10 mouse cellular contexts compared by ENCODE assay signal in the genomic region with DNA sequence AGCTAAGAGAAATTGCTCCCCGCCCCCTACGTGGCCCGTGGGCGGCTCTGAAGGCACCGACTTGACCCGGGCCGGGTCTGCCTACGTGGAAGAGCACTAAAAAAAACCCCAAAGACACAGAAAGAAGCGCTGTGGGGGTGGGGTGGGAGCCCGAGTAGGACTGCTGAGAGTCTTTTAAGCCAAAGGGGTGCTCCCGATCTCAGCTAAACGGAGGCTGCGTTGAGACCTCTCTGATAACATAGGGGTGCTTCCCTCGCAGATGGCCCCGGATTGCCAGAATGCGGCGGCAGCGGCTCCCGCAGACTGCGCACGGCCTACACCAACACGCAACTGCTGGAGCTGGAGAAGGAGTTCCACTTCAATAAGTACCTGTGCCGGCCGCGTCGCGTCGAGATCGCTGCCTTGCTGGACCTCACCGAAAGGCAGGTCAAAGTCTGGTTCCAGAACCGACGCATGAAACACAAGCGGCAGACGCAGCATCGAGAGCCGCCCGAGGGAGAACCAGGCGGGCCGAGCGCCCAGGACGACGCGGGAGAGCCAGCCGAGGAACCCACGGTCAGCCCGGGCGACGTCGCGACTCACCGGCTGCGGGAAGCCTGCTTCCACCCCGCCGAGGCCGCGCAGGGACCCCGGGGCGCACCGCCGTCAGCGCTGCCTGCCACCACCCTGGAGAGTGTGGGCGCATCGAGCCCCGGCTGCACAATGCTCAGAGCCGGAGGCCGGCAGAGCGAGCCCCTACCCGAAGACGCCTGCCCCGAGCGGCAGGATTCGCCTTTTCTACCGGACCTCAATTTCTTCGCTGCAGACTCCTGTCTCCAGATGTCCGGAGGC. TPM values are rescaled to one million over a fixed set of nuclear protein-coding genes. Genes with fewer than 3 reads are reported as not detected.
DNase-seq lines count a peak whose midpoint lies in the region; ATAC-seq and TF ChIP-seq lines count a peak whose summit lies in the region.
"Had no signal": no experiment of that assay in that cellular context is flagged by ENCODE, and none has a peak within 500 bp of the region (broad histone marks: within the 10 kb centered on the region; RNA-seq: fewer than 3 reads in every experiment).

No protein-coding gene starts in this region.

- no peak for ATAC-seq in forebrain, embryonic 12.5 days (ENCODE audit: low FRiP score)
- no peak for ATAC-seq in forebrain, embryonic 13.5 days
- no peak for ATAC-seq in heart, embryonic 15.5 days (replicated peaks; ENCODE audit: insufficient number of reproducible peaks, insufficient read depth, low FRiP score, low read depth)
- ATAC-seq in kidney, postnatal 0 days (replicated peaks; ENCODE audit: low FRiP score, low read depth): 0 out of 2 replicates have a peak, but pooled peaks have one; percentile 4

- no peak overlapping the region for H3K4me2 ChIP-seq in forebrain, embryonic 12.5 days
- no peak overlapping the region for H3K4me2 ChIP-seq in forebrain, embryonic 13.5 days
- peak overlapping the region; percentile 57 for H3K4me2 ChIP-seq in heart, embryonic 15.5 days
- peak overlapping the region; percentile 92 for H3K4me2 ChIP-seq in kidney, postnatal 0 days (ENCODE audit: low read length)

- intact Hi-C loops in left cerebral cortex, postnatal 10 days (cut with DNase I): loop anchor here (5.0 to 10.0 kb wide), 2 partner anchors 61 to 178 kb away; a partner anchor contains a TSS

- H3K36me3 ChIP-seq in forebrain, embryonic 12.5 days (replicated peaks): no peaks in the 10 kb centered on the region
- no peaks in the 10 kb centered on the region for H3K36me3 ChIP-seq in forebrain, embryonic 13.5 days (ENCODE audit: poor library complexity, severe bottlenecking)
- no peaks in the 10 kb centered on the region for H3K36me3 ChIP-seq in heart, embryonic 15.5 days
- H3K36me3 ChIP-seq in kidney, postnatal 0 days (ENCODE audit: insufficient read depth, low read length): 0 out of 2 replicates have a peak, but pooled peaks cover 3% of the 10 kb centered on the region

- H3K9ac ChIP-seq in forebrain, embryonic 12.5 days: no peak overlapping the region
- no peak overlapping the region for H3K9ac ChIP-seq in forebrain, embryonic 13.5 days
- H3K9ac ChIP-seq in heart, embryonic 15.5 days: peak overlapping the region; percentile 48
- peak overlapping the region; percentile 99 for H3K9ac ChIP-seq in kidney, postnatal 0 days (ENCODE audit: low read depth, low read length)

- peaks cover 10% of the 10 kb centered on the region; the same call in 1 of the 2 replicates for H3K4me1 ChIP-seq in forebrain, embryonic 12.5 days
- peaks cover 8% of the 10 kb centered on the region; the same call in 1 of the 2 replicates for H3K4me1 ChIP-seq in forebrain, embryonic 13.5 days
- H3K4me1 ChIP-seq in heart, embryonic 15.5 days (replicated peaks): peaks cover 16% of the 10 kb centered on the region
- H3K4me1 ChIP-seq in kidney, postnatal 0 days (replicated peaks; ENCODE audit: insufficient read depth, low read length): peaks cover 30% of the 10 kb centered on the region

- under 1% methylated on average over 65 of the region's 75 CpGs for WGBS in forebrain, embryonic 12.5 days
- under 1% methylated on average over 57 of the region's 75 CpGs for WGBS in forebrain, embryonic 13.5 days
- WGBS in heart, embryonic 15.5 days: under 1% methylated on average over 75 of the region's 75 CpGs
- WGBS in kidney, postnatal 0 days: under 1% methylated on average over 73 of the region's 75 CpGs

- no peak overlapping the region for H3K27ac ChIP-seq in forebrain, embryonic 12.5 days
- H3K27ac ChIP-seq in forebrain, embryonic 13.5 days: no peak overlapping the region
- H3K27ac ChIP-seq in heart, embryonic 15.5 days: peak overlapping the region; percentile 76
- H3K27ac ChIP-seq in kidney, postnatal 0 days: peak overlapping the region; percentile 98

- TF ChIP-seq CTCF in kidney, postnatal 0 days (IDR thresholded peaks at IDR 0.05; ENCODE audit: low read depth): no peak

- no peaks in the 10 kb centered on the region for H3K9me3 ChIP-seq in forebrain, embryonic 12.5 days
- H3K9me3 ChIP-seq in forebrain, embryonic 13.5 days (replicated peaks): no peaks in the 10 kb centered on the region
- H3K9me3 ChIP-seq in heart, embryonic 15.5 days (replicated peaks): no peaks in the 10 kb centered on the region
- no peaks in the 10 kb centered on the region for H3K9me3 ChIP-seq in kidney, postnatal 0 days (replicated peaks; ENCODE audit: low read length)

- peak; percentile 70 for DNase-seq in ZHBTc4 (ENCODE audit: low read depth, low spot score)
- DNase-seq in kidney, postnatal 0 days (ENCODE audit: low spot score): peak; percentile 79
- DNase-seq in neural tube, embryonic 10.5 days (ENCODE audit: extremely low spot score, low spot score): peak; percentile 81
- no peak for DNase-seq in left cerebral cortex, postnatal 10 days (ENCODE audit: extremely low spot score in 1 of 2, low spot score in 2 of 2)
- no peak for DNase-seq in cerebellum, adult 9-10 months

- 0 out of 2 replicates have a peak overlapping the region, but pooled peaks have one; percentile 2 for H3K4me3 ChIP-seq in forebrain, embryonic 12.5 days (replicated peaks)
- H3K4me3 ChIP-seq in forebrain, embryonic 13.5 days: no peak overlapping the region
- H3K4me3 ChIP-seq in heart, embryonic 15.5 days: peak overlapping the region; percentile 53
- H3K4me3 ChIP-seq in kidney, postnatal 0 days (replicated peaks; ENCODE audit: low read depth, low read length): peak overlapping the region; percentile 89

- peaks cover 94% of the 10 kb centered on the region for H3K27me3 ChIP-seq in forebrain, embryonic 12.5 days
- peaks cover 96% of the 10 kb centered on the region for H3K27me3 ChIP-seq in forebrain, embryonic 13.5 days
- H3K27me3 ChIP-seq in heart, embryonic 15.5 days: peaks cover 95% of the 10 kb centered on the region
- no peaks in the 10 kb centered on the region for H3K27me3 ChIP-seq in kidney, postnatal 0 days (ENCODE audit: insufficient read depth, low read length)

RNA-seq across cellular contexts. Expression of a gene that starts 2.6 kb away (rescaled TPM):
- polyA plus RNA-seq in forebrain, embryonic 12.5 days (2016; fragmentation: Nextera tagmentation; extraction: Ambion mirVana): 0.06 and 0.15 TPM in 2 replicates
- polyA plus RNA-seq in forebrain, embryonic 13.5 days (2015; fragmentation: Nextera tagmentation; extraction: Ambion mirVana): not detected in 2 replicates
- polyA plus RNA-seq in heart, embryonic 15.5 days (2015; fragmentation: Nextera tagmentation; extraction: Ambion mirVana): 3.7 and 6.8 TPM in 2 replicates
- 38.0 and 42.3 TPM in 2 replicates for polyA plus RNA-seq in kidney, postnatal 0 days (2015; fragmentation: Nextera tagmentation; extraction: Ambion mirVana)
- not detected for total RNA-seq in left cerebral cortex, postnatal 10 days (2021)
- total RNA-seq: CH12.LX had no signal

RNA-seq across cellular contexts. Expression of a gene that starts 12.6 kb away (rescaled TPM):
- not detected in 2 replicates for polyA plus RNA-seq in forebrain, embryonic 12.5 days (2016; fragmentation: Nextera tagmentation; extraction: Ambion mirVana)
- polyA plus RNA-seq in forebrain, embryonic 13.5 days (2015; fragmentation: Nextera tagmentation; extraction: Ambion mirVana): not detected in 2 replicates
- polyA plus RNA-seq in heart, embryonic 15.5 days (2015; fragmentation: Nextera tagmentation; extraction: Ambion mirVana): not detected in 2 replicates
- 0.13 and 0.37 TPM in 2 replicates for polyA plus RNA-seq in kidney, postnatal 0 days (2015; fragmentation: Nextera tagmentation; extraction: Ambion mirVana)
- total RNA-seq in left cerebral cortex, postnatal 10 days (2021): not detected
- total RNA-seq: CH12.LX had no signal
- polyA plus RNA-seq: large intestine, adult 2 months had no signal

RNA-seq across cellular contexts. Expression of a gene that starts 29.8 kb away (rescaled TPM):
- not detected in 2 replicates for polyA plus RNA-seq in forebrain, embryonic 12.5 days (2016; fragmentation: Nextera tagmentation; extraction: Ambion mirVana)
- not detected in 2 replicates for polyA plus RNA-seq in forebrain, embryonic 13.5 days (2015; fragmentation: Nextera tagmentation; extraction: Ambion mirVana)
- 0.71 and 0.98 TPM in 2 replicates for polyA plus RNA-seq in heart, embryonic 15.5 days (2015; fragmentation: Nextera tagmentation; extraction: Ambion mirVana)
- 3.9 and 4.2 TPM in 2 replicates for polyA plus RNA-seq in kidney, postnatal 0 days (2015; fragmentation: Nextera tagmentation; extraction: Ambion mirVana)
- not detected for total RNA-seq in left cerebral cortex, postnatal 10 days (2021)

RNA-seq across cellular contexts. Expression of a gene that starts 34.8 kb away (rescaled TPM):
- not detected in 2 replicates for polyA plus RNA-seq in forebrain, embryonic 12.5 days (2016; fragmentation: Nextera tagmentation; extraction: Ambion mirVana)
- polyA plus RNA-seq in forebrain, embryonic 13.5 days (2015; fragmentation: Nextera tagmentation; extraction: Ambion mirVana): not detected in 2 replicates
- polyA plus RNA-seq in heart, embryonic 15.5 days (2015; fragmentation: Nextera tagmentation; extraction: Ambion mirVana): 0.31 and 0.70 TPM in 2 replicates
- 3.6 and 3.8 TPM in 2 replicates for polyA plus RNA-seq in kidney, postnatal 0 days (2015; fragmentation: Nextera tagmentation; extraction: Ambion mirVana)
- total RNA-seq in left cerebral cortex, postnatal 10 days (2021): not detected

RNA-seq across cellular contexts. Expression of a gene that starts 49.8 kb away (rescaled TPM):
- polyA plus RNA-seq in forebrain, embryonic 12.5 days (2016; fragmentation: Nextera tagmentation; extraction: Ambion mirVana): not detected in 2 replicates
- 0.09 TPM in 1 of 2 replicates, not detected in the other for polyA plus RNA-seq in forebrain, embryonic 13.5 days (2015; fragmentation: Nextera tagmentation; extraction: Ambion mirVana)
- 1.4 and 3.3 TPM in 2 replicates for polyA plus RNA-seq in heart, embryonic 15.5 days (2015; fragmentation: Nextera tagmentation; extraction: Ambion mirVana)
- 10.2 and 12.9 TPM in 2 replicates for polyA plus RNA-seq in kidney, postnatal 0 days (2015; fragmentation: Nextera tagmentation; extraction: Ambion mirVana)
- total RNA-seq in left cerebral cortex, postnatal 10 days (2021): not detected

Comparison
In these comparisons a context has a peak if more than half of its experiments do, and no peak if none do; other contexts are left out.
1. H3K27ac ChIP-seq: peak in heart, embryonic 15.5 days (single experiment) and kidney, postnatal 0 days (single experiment); none in forebrain, embryonic 12.5 days (single experiment) and forebrain, embryonic 13.5 days (single experiment).
2. H3K4me2 ChIP-seq: peak in heart, embryonic 15.5 days (single experiment) and kidney, postnatal 0 days (single experiment); none in forebrain, embryonic 12.5 days (single experiment) and forebrain, embryonic 13.5 days (single experiment).
3. H3K9ac ChIP-seq: peak in heart, embryonic 15.5 days (single experiment) and kidney, postnatal 0 days (single experiment); none in forebrain, embryonic 12.5 days (single experiment) and forebrain, embryonic 13.5 days (single experiment).
4. DNase-seq: peak in ZHBTc4 (single experiment), kidney, postnatal 0 days (single experiment) and neural tube, embryonic 10.5 days (single experiment); none in left cerebral cortex, postnatal 10 days (0 of 2) and cerebellum, adult 9-10 months (single experiment).